Mouse (Mus musculus): ENCODE data around the gene Syne2.

DNA sequence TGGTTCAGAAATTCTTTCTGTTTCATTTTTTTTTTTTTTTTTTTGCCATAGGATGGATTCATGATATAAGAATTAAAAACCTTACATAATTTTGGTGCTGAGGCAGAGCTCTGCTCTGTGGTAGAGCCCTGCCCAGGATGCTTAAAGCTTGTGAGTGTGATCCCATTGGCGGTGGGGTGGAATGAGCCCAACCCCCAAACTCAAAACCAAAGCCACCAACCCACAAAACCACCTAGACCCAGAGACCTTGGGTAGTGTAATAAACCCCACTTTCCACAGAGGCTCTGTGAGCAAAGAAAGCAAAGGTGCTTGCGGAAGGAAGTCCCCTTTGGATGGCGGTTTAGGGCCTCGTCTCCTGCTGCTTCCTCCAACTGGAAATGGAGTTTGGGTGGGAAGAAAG, 19.5 kb downstream of the Syne2 start:
- no peak for TF ChIP-seq EP300 (IDR thresholded peaks at IDR 0.05; ENCODE audit: insufficient read depth, low read depth, low read length)
- no peak for TF ChIP-seq CTCF (IDR thresholded peaks at IDR 0.05; ENCODE audit: low read depth, low read length)
- no peak for TF ChIP-seq POLR2A (IDR thresholded peaks at IDR 0.05; ENCODE audit: insufficient read depth, low read length)

All from ES-Bruce4 (cell line).